Mouse (Mus musculus) lung, adult 18-20 months (tissue): ENCODE data around the gene Slc22a20.

ENCODE experiments used
- DNase-seq, 2 experiments: peaks; one replicate each; pipeline ENCODE4 v3.0.0; 2022; ENCODE audit warnings: mixed read lengths in 2 of 2

Slc22a20 gene

GRCm38 (mm10) chr19:5951631-5952030 lies 34.3 kb downstream of the Slc22a20 start:
- no peak for DNase-seq

GRCm38 (mm10) chr19:5950218-5950617 lies 35.7 kb downstream of the Slc22a20 start:
- no peak for DNase-seq

GRCm38 (mm10) chr19:5945891-5946290 lies 40.1 kb downstream of the Slc22a20 start:
- DNase-seq = peak; percentile 58 to 62

GRCm38 (mm10) chr19:5945027-5945426 lies 40.9 kb downstream of the Slc22a20 start:
- DNase-seq = peak; percentile 71 to 74

GRCm38 (mm10) chr19:5944145-5944544 lies 41.8 kb downstream of the Slc22a20 start:
- DNase-seq = no peak

GRCm38 (mm10) chr19:5943404-5943803 lies 42.5 kb downstream of the Slc22a20 start:
- DNase-seq = no peak

GRCm38 (mm10) chr19:5942581-5942980 lies 43.4 kb downstream of the Slc22a20 start:
- no peak for DNase-seq

GRCm38 (mm10) chr19:5940656-5941055 lies 45.3 kb downstream of the Slc22a20 start:
- DNase-seq = no peak

GRCm38 (mm10) chr19:5940173-5940572 lies 45.8 kb downstream of the Slc22a20 start:
- DNase-seq = peak; percentile 82 to 85

GRCm38 (mm10) chr19:5939715-5940114 lies 46.2 kb downstream of the Slc22a20 start:
- DNase-seq = no peak

- no peak for DNase-seq
Observed at GRCm38 (mm10) chr19:5938516-5938915, 47.4 kb downstream of the Slc22a20 start.

GRCm38 (mm10) chr19:5937836-5938406 lies 48.0 kb downstream of the Slc22a20 start:
- peak in 1 of 2 experiments; percentile 51 for DNase-seq

- DNase-seq = peak in 1 of 2 experiments; percentile 35
Observed at GRCm38 (mm10) chr19:5937095-5937835, 48.7 kb downstream of the Slc22a20 start.

GRCm38 (mm10) chr19:5935691-5936090 lies 50.3 kb downstream of the Slc22a20 start:
- DNase-seq = peak in 1 of 2 experiments; percentile 47

- DNase-seq = peak; percentile 68 to 69
Observed at GRCm38 (mm10) chr19:5935266-5935665, 50.7 kb downstream of the Slc22a20 start.

GRCm38 (mm10) chr19:5929634-5930596 lies 56.0 kb downstream of the Slc22a20 start:
- peak; percentile 77 to 80 for DNase-seq

GRCm38 (mm10) chr19:5928546-5928945 lies 57.4 kb downstream of the Slc22a20 start:
- DNase-seq = no peak

- no peak for DNase-seq
Observed at GRCm38 (mm10) chr19:5928104-5928503, 57.8 kb downstream of the Slc22a20 start.

GRCm38 (mm10) chr19:5927532-5927931 lies 58.4 kb downstream of the Slc22a20 start:
- no peak for DNase-seq

GRCm38 (mm10) chr19:5927026-5927425 lies 58.9 kb downstream of the Slc22a20 start:
- no peak for DNase-seq

GRCm38 (mm10) chr19:5925311-5925855 lies 60.6 kb downstream of the Slc22a20 start:
- DNase-seq = no peak

GRCm38 (mm10) chr19:5924713-5925093 lies 61.2 kb downstream of the Slc22a20 start, which contains the start of gene Cdc42ep2:
Gene Cdc42ep2, minus strand, starts transcription at chr19:5924816.
- DNase-seq = peak; percentile 97 to 98
